Mouse (Mus musculus) cerebellum, adult 2 months (tissue): Measurements from ENCODE around the gene Ncoa5.

Experiments used
- CTCF ChIP-seq: fragments of 200-500 bp; IDR thresholded peaks from 2 replicates; pipeline ENCODE4 v1.5.1; 2011; ENCODE audit warnings: low read depth, mild to moderate bottlenecking, control low read depth, low read length, moderate library complexity, borderline replicate concordance; ENCODE audit not compliant: insufficient read depth
- POLR2A ChIP-seq: fragments of 200-500 bp; IDR thresholded peaks from 2 replicates; pipeline ENCODE4 v1.6.1; 2011; ENCODE audit warnings: low read length, control low read depth, borderline replicate concordance; ENCODE audit not compliant: insufficient read depth

GRCm38 (mm10) chr2:164951745-164952144 lies 82.9 kb downstream of the Ncoa5 start:
- no peak for TF ChIP-seq POLR2A
- peak; percentile 8; the same call in 1 of the 2 replicates for TF ChIP-seq CTCF
